Mouse (Mus musculus): ENCODE measurements around the gene Atf6b. TPM values are rescaled to one million over a fixed set of nuclear protein-coding genes. Genes with fewer than 3 reads are reported as not detected.

Gene Atf6b
- polyA plus RNA-seq, 1 experiment: 38.3 TPM

DNA sequence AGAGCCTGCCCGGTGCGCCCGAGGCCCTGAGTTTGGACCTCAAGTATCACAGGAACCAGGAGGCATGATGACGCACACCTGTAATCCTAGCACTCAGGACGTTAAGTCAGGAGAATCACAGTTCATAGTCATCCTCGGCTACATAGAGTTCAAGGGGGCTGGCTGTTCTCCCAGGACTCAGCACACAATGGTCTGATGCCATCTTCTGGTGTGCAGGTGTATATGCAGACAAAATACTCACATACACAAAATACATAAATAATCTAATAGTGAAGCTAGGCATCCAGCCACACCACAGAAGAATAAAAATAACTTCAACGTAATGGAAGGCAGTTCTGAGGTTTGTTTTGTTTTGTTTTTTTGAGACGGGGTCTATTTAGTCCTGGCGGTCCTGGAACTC is 23.8 kb upstream of the Atf6b start:
- TF ChIP-seq MYOG (IDR thresholded peaks at IDR 0.05; ENCODE audit: control insufficient read depth, extremely low read depth, insufficient read length) (no peak), USF1 (IDR thresholded peaks at IDR 0.05; ENCODE audit: low read depth) (no peak), CTCF (IDR thresholded peaks at IDR 0.05; ENCODE audit: control insufficient read depth, insufficient read depth, insufficient read length) (no peak), MAX (IDR thresholded peaks at IDR 0.05) (no peak), FOSL1 (IDR thresholded peaks at IDR 0.05; ENCODE audit: insufficient read depth, low read length, poor library complexity, severe bottlenecking) (no peak), CEBPB (IDR thresholded peaks at IDR 0.05; ENCODE audit: low read depth) (no peak), MYOD1 (IDR thresholded peaks at IDR 0.05; ENCODE audit: control insufficient read depth, insufficient read length, low read depth) (no peak)
- H3K79me3 ChIP-seq (ENCODE audit: low read depth): no peaks in the 10 kb centered on the region
- no peaks in the 10 kb centered on the region for H3K36me3 ChIP-seq (ENCODE audit: control insufficient read depth, insufficient read depth)
- no peak overlapping the region for H3ac ChIP-seq (ENCODE audit: control insufficient read depth, insufficient read length, low read depth)
- no peaks in the 10 kb centered on the region for H3K27me3 ChIP-seq (ENCODE audit: control insufficient read depth, insufficient read depth, insufficient read length)
- H3K4me3 ChIP-seq (ENCODE audit: insufficient read depth, poor library complexity, severe bottlenecking): no peak overlapping the region
- no peaks in the 10 kb centered on the region for H3K79me2 ChIP-seq (ENCODE audit: control insufficient read depth, insufficient read depth)

DNA sequence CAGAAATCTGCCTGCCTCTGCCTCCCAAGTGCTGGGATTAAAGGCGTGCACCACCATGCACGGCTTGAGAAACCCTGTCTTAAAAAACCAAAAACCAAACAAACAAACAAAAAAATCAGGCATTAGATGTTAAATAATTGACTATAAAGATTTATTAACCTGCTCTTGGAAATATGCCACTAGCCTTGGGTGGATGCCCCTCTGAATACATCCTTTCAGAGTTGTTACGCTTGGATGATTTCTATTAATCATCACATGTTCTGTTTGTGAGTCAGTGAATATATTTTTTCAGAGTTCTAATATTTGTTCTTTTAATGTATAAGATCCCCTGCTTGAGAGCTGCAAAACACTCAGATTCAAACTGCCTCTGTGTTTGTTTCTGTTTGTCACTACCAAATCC is 22.0 kb upstream of the Atf6b start:
- Histone ChIP-seq H3ac (ENCODE audit: control insufficient read depth, insufficient read length, low read depth) (no peak overlapping the region), H3K4me3 (ENCODE audit: insufficient read depth, poor library complexity, severe bottlenecking) (no peak overlapping the region), H3K27me3 (ENCODE audit: control insufficient read depth, insufficient read depth, insufficient read length) (no peaks in the 10 kb centered on the region), H3K79me2 (ENCODE audit: control insufficient read depth, insufficient read depth) (no peaks in the 10 kb centered on the region), H3K79me3 (ENCODE audit: low read depth) (no peaks in the 10 kb centered on the region), H3K36me3 (ENCODE audit: control insufficient read depth, insufficient read depth) (no peaks in the 10 kb centered on the region)
- no peak for TF ChIP-seq MAX (IDR thresholded peaks at IDR 0.05)
- TF ChIP-seq USF1 (IDR thresholded peaks at IDR 0.05; ENCODE audit: low read depth): no peak
- TF ChIP-seq MYOD1 (IDR thresholded peaks at IDR 0.05; ENCODE audit: control insufficient read depth, insufficient read length, low read depth): no peak
- TF ChIP-seq CTCF (IDR thresholded peaks at IDR 0.05; ENCODE audit: control insufficient read depth, insufficient read depth, insufficient read length): no peak
- TF ChIP-seq FOSL1 (IDR thresholded peaks at IDR 0.05; ENCODE audit: insufficient read depth, low read length, poor library complexity, severe bottlenecking): no peak
- no peak for TF ChIP-seq CEBPB (IDR thresholded peaks at IDR 0.05; ENCODE audit: low read depth)
- TF ChIP-seq MYOG (IDR thresholded peaks at IDR 0.05; ENCODE audit: control insufficient read depth, extremely low read depth, insufficient read length): no peak

GRCm38 (mm10) chr17:34626062-34626772 is 20.7 kb upstream of the Atf6b start:
- H3ac ChIP-seq (ENCODE audit: control insufficient read depth, insufficient read length, low read depth): no peak overlapping the region
- no peak overlapping the region for H3K4me3 ChIP-seq (ENCODE audit: insufficient read depth, poor library complexity, severe bottlenecking)
- no peaks in the 10 kb centered on the region for H3K36me3 ChIP-seq (ENCODE audit: control insufficient read depth, insufficient read depth)
- no peak for TF ChIP-seq CTCF (IDR thresholded peaks at IDR 0.05; ENCODE audit: control insufficient read depth, insufficient read depth, insufficient read length)
- no peak for TF ChIP-seq CEBPB (IDR thresholded peaks at IDR 0.05; ENCODE audit: low read depth)
- TF ChIP-seq MYOD1 (IDR thresholded peaks at IDR 0.05; ENCODE audit: control insufficient read depth, insufficient read length, low read depth): no peak
- TF ChIP-seq FOSL1 (IDR thresholded peaks at IDR 0.05; ENCODE audit: insufficient read depth, low read length, poor library complexity, severe bottlenecking): no peak
- no peak for TF ChIP-seq MAX (IDR thresholded peaks at IDR 0.05)
- no peak for TF ChIP-seq USF1 (IDR thresholded peaks at IDR 0.05; ENCODE audit: low read depth)
- TF ChIP-seq MYOG (IDR thresholded peaks at IDR 0.05; ENCODE audit: control insufficient read depth, extremely low read depth, insufficient read length): no peak
- H3K79me2 ChIP-seq (ENCODE audit: control insufficient read depth, insufficient read depth): no peaks in the 10 kb centered on the region
- no peaks in the 10 kb centered on the region for H3K79me3 ChIP-seq (ENCODE audit: low read depth)
- peaks cover 12% of the 10 kb centered on the region for H3K27me3 ChIP-seq (ENCODE audit: control insufficient read depth, insufficient read depth, insufficient read length)

DNA sequence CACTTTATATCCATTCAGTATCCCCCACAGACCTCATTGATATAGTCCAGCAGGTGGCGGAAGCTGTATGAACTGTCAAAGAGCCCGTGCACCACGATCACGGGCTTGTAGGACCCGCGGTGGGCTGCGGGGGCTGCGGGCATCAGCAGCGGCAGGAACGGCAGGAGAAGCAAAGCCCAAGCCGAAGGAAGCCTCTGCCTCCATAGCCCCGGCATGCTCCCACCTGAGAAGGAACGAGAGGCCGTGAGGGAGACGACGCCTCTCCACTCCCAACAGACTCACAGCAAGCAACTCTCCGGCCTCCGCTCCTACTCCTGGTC is 20.2 kb upstream of the Atf6b start:
- no peaks in the 10 kb centered on the region for H3K79me2 ChIP-seq (ENCODE audit: control insufficient read depth, insufficient read depth)
- H3K79me3 ChIP-seq (ENCODE audit: low read depth): no peaks in the 10 kb centered on the region
- peak overlapping the region; percentile 32 for H3K4me3 ChIP-seq (ENCODE audit: insufficient read depth, poor library complexity, severe bottlenecking)
- TF ChIP-seq CTCF (IDR thresholded peaks at IDR 0.05; ENCODE audit: control insufficient read depth, insufficient read depth, insufficient read length) (no peak), CEBPB (IDR thresholded peaks at IDR 0.05; ENCODE audit: low read depth) (no peak), FOSL1 (IDR thresholded peaks at IDR 0.05; ENCODE audit: insufficient read depth, low read length, poor library complexity, severe bottlenecking) (no peak), MYOG (IDR thresholded peaks at IDR 0.05; ENCODE audit: control insufficient read depth, extremely low read depth, insufficient read length) (no peak), USF1 (IDR thresholded peaks at IDR 0.05; ENCODE audit: low read depth) (no peak), MAX (IDR thresholded peaks at IDR 0.05) (no peak)
- H3K27me3 ChIP-seq (ENCODE audit: control insufficient read depth, insufficient read depth, insufficient read length): peaks cover 17% of the 10 kb centered on the region
- peak overlapping the region; percentile 1 for H3ac ChIP-seq (ENCODE audit: control insufficient read depth, insufficient read length, low read depth)
- no peaks in the 10 kb centered on the region for H3K36me3 ChIP-seq (ENCODE audit: control insufficient read depth, insufficient read depth)

- H3K4me3 ChIP-seq (ENCODE audit: insufficient read depth, poor library complexity, severe bottlenecking): peak overlapping the region; percentile 32
- H3K27me3 ChIP-seq (ENCODE audit: control insufficient read depth, insufficient read depth, insufficient read length): peaks cover 23% of the 10 kb centered on the region
- TF ChIP-seq MAX (IDR thresholded peaks at IDR 0.05) (peak; percentile 55), USF1 (IDR thresholded peaks at IDR 0.05; ENCODE audit: low read depth) (no peak)
- no peaks in the 10 kb centered on the region for H3K79me3 ChIP-seq (ENCODE audit: low read depth)
- no peaks in the 10 kb centered on the region for H3K79me2 ChIP-seq (ENCODE audit: control insufficient read depth, insufficient read depth)
- peak overlapping the region; percentile 75 for H3ac ChIP-seq (ENCODE audit: control insufficient read depth, insufficient read length, low read depth)
- H3K36me3 ChIP-seq (ENCODE audit: control insufficient read depth, insufficient read depth): no peaks in the 10 kb centered on the region
These were observed 19.6 kb upstream of the Atf6b start for GRCm38 (mm10) chr17:34627093-34627942.
